Mouse (Mus musculus): Measurements from ENCODE around the gene Ctcfl. TPM values are rescaled to one million over a fixed set of nuclear protein-coding genes. Genes with fewer than 3 reads are reported as not detected.

The Ctcfl gene
- polyA plus RNA-seq, 1 experiment: not detected

DNA sequence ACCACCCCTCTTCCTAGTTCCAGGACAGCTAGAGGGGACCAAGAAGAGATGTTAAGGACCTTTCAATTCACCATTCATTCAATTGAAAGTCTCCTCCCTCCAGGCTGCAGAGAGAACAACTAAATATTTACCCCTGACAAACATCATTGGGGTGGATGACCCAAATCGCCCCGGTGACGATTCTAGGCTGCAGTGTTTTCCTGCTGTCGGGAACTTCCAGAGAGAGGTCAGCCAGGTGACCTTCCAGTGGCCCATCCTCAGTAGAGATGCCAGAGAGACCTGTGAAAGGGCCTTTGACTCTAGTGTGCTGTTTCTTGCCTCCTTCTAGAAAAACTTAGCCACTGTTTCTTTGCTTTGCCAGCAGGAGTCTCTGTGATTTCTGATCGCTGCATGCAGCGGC, 27.4 kb upstream of the Ctcfl start:
- H3K4me3 ChIP-seq (ENCODE audit: insufficient read depth, low read length): no peak overlapping the region
- no peak overlapping the region for H3K27ac ChIP-seq (ENCODE audit: insufficient read depth, low read length)
- H3K4me1 ChIP-seq (ENCODE audit: control insufficient read depth, insufficient read depth, low read length): no peaks in the 10 kb centered on the region
- TF ChIP-seq CTCF (IDR thresholded peaks at IDR 0.05; ENCODE audit: extremely low read depth, insufficient read depth, low read length) (no peak), POLR2A (IDR thresholded peaks at IDR 0.05; ENCODE audit: extremely low read depth, insufficient read depth, low read length) (no peak)

DNA sequence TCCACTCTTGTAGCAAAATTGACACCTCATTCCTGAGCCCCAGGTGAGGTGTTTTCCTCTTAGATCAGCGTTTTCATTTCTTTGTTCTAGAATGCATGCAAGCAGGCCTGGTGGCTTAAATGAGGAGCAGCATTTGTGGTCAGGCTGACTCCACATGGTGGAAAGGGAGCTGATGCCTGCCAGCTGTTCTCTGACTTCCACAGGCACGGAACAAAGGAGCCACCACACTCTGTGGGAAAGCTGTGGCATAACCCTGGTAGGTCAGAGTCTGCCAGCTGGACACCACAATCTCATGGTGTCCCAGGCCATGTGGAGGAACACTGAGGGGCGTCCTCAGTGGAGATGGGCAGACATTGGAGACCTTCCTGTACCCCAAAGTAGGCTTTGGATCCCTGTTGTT, 26.5 kb upstream of the Ctcfl start:
- H3K27ac ChIP-seq (ENCODE audit: insufficient read depth, low read length): no peak overlapping the region
- H3K4me3 ChIP-seq (ENCODE audit: insufficient read depth, low read length): no peak overlapping the region
- TF ChIP-seq CTCF (IDR thresholded peaks at IDR 0.05; ENCODE audit: extremely low read depth, insufficient read depth, low read length): no peak
- TF ChIP-seq POLR2A (IDR thresholded peaks at IDR 0.05; ENCODE audit: extremely low read depth, insufficient read depth, low read length): no peak
- H3K4me1 ChIP-seq (ENCODE audit: control insufficient read depth, insufficient read depth, low read length): no peaks in the 10 kb centered on the region

DNA sequence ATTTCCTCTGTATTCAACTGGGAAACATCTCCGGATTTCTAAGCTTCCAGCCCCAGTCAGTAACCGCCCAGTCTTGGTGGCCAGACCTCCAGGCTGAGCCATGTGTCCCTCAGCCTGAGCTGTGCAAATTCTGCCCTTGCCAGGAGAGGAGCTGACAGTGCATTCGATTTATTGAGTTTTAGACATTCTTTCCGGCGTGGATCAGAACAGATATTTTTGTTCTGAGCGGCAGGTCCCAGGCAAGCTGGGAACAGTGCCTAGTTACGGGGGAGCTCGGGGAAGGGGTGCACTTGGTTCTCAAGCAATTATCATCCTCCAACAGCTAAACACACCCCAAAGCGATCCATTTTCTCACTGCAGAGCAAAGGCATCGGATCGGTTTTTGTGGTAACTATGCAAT, 24.3 kb upstream of the Ctcfl start:
- H3K4me1 ChIP-seq (ENCODE audit: control insufficient read depth, insufficient read depth, low read length): no peaks in the 10 kb centered on the region; the same call in 1 of the 2 replicates
- H3K4me3 ChIP-seq (ENCODE audit: insufficient read depth, low read length): no peak overlapping the region
- no peak for TF ChIP-seq CTCF (IDR thresholded peaks at IDR 0.05; ENCODE audit: extremely low read depth, insufficient read depth, low read length)
- TF ChIP-seq POLR2A (IDR thresholded peaks at IDR 0.05; ENCODE audit: extremely low read depth, insufficient read depth, low read length): no peak
- H3K27ac ChIP-seq (ENCODE audit: insufficient read depth, low read length): no peak overlapping the region

DNA sequence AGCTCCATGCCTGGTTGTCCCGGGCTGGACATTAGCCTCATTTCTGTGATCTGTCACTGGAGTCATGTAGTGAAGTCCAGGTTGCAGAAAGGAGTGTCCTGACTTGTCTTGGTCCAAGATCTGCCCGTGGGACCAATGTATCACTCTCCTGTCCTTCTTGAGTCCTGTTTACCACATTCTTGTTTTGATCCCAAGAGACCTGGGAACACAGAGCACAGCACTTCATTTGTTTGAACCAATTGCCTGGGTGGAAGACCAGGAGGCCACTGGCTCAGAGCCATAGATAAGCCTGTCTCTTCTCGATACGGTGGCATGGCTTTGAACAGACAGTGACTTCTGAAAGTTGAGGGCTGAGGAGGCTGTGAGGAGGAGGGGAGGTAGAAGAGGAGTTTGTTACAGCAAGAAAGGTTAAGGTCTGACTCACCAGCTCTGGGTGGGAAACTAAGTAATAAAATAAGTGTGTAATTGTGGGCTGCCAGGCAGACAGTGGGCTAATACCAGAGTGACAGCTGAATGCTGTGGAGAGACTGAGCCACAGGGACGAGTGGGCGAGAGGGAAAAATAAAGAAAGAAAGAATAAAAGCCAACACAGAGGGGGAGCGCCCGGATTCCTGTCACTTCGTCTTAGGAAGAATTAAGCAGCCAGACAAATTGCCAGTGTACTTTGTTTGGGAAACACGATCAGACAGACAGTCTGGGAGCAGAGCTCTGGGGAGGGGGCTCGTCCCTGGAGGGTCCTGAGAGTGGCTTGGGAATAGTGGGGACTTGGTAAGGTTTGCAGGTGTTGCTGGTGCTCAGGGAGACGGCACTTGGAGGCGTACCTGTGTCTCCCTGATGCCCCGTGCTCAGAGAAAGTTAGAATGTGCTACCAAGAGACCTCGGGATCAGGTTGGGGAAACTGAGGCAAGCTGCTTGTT, 19.3 kb upstream of the Ctcfl start:
- Histone ChIP-seq H3K4me1 (ENCODE audit: control insufficient read depth, insufficient read depth, low read length) (no peaks in the 10 kb centered on the region; the same call in 1 of the 2 replicates), H3K4me3 (ENCODE audit: insufficient read depth, low read length) (no peak overlapping the region), H3K27ac (ENCODE audit: insufficient read depth, low read length) (no peak overlapping the region)
- no peak for TF ChIP-seq POLR2A (IDR thresholded peaks at IDR 0.05; ENCODE audit: extremely low read depth, insufficient read depth, low read length)
- TF ChIP-seq CTCF (IDR thresholded peaks at IDR 0.05; ENCODE audit: extremely low read depth, insufficient read depth, low read length): no peak

DNA sequence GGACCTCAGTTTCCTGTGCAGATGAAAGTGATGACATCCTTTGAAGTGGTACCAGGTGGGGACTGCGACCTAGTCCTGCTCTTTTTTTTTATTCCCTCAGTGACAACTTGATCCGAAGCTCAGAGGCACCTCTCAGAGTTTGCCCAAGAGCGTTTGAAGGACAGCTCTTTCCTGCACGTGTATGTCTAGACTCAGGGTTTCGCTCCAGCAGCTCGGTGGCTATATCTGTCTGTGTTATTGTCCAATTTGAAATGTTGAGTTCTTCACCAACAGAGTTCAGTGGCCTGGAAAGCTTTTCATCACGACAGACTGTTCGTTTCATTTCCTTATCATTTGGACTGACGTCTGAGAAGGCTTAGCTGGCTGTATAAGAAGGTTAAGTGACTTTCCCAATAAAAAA, 15.4 kb upstream of the Ctcfl start:
- H3K4me3 ChIP-seq (ENCODE audit: insufficient read depth, low read length): no peak overlapping the region
- no peak overlapping the region for H3K27ac ChIP-seq (ENCODE audit: insufficient read depth, low read length)
- no peaks in the 10 kb centered on the region; the same call in 1 of the 2 replicates for H3K4me1 ChIP-seq (ENCODE audit: control insufficient read depth, insufficient read depth, low read length)
- no peak for TF ChIP-seq POLR2A (IDR thresholded peaks at IDR 0.05; ENCODE audit: extremely low read depth, insufficient read depth, low read length)
- TF ChIP-seq CTCF (IDR thresholded peaks at IDR 0.05; ENCODE audit: extremely low read depth, insufficient read depth, low read length): no peak

DNA sequence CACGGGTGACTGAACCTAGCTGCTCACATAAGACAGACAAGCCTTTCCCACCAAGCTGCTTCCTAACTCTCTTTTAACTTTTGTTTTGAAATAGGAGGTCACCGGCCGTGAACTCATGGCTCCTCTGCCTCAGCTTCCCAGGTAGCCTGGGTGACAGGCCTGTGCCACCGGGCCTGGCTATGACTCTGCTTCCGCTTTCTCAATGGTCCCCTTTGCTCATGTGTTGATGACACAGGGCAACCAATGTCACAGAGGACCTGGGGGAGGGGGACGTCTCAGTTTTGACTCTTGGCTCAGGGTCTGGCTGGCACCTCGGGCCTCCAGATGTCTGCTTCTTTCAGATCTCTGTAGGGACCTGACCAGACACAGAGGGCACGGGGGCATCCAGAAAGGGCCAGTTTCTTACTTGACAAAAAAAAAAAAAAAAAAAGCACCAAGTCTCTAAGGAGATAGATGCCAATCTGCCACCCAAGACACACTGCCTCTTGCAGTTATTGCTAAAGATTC, 13.5 kb upstream of the Ctcfl start:
- Histone ChIP-seq H3K4me1 (ENCODE audit: control insufficient read depth, insufficient read depth, low read length) (no peaks in the 10 kb centered on the region), H3K4me3 (ENCODE audit: insufficient read depth, low read length) (no peak overlapping the region), H3K27ac (ENCODE audit: insufficient read depth, low read length) (no peak overlapping the region)
- TF ChIP-seq POLR2A (IDR thresholded peaks at IDR 0.05; ENCODE audit: extremely low read depth, insufficient read depth, low read length) (no peak), CTCF (IDR thresholded peaks at IDR 0.05; ENCODE audit: extremely low read depth, insufficient read depth, low read length) (no peak)

DNA sequence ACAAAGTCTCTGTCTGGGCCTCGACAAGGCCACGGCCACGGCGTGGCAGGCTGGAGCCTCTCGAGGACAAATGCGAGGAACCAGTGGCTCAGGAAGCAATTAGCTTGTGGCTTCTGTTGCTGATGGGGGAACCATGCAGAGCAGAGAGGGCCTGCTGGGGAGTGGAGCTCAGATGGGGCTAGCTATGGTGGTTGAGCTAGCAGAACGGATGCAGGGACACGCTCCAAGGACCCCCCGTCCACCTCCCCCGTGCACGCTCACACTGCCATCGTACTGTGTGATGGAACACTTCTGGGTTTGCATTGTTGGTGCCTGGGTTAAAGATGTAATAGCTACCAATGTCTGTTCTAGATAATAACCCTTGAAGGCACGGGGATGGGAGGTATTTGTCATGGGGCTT, 12.9 kb upstream of the Ctcfl start:
- Histone ChIP-seq H3K4me3 (ENCODE audit: insufficient read depth, low read length) (no peak overlapping the region), H3K27ac (ENCODE audit: insufficient read depth, low read length) (no peak overlapping the region), H3K4me1 (ENCODE audit: control insufficient read depth, insufficient read depth, low read length) (no peaks in the 10 kb centered on the region)
- TF ChIP-seq CTCF (IDR thresholded peaks at IDR 0.05; ENCODE audit: extremely low read depth, insufficient read depth, low read length) (no peak), POLR2A (IDR thresholded peaks at IDR 0.05; ENCODE audit: extremely low read depth, insufficient read depth, low read length) (no peak)

DNA sequence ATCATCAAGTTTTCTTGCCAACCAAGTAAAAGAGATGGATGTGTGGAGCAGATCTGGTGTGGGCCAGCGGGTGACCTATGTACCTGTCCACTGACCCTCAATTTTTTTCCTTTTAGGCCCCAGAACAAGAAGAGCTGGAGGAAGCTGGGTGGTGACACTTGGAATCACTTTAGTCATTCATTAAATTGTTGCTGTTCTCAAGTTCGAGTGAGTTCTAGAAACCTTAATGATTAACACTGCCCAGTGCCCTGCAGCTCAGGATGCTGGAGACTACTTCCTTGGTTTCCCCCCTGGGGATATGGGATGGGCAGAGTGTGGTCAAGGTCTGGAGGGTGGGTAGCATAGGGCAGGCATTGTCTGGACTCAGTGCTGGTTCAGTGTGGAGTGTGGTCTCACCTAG, 9.8 kb upstream of the Ctcfl start:
- Histone ChIP-seq H3K4me3 (ENCODE audit: insufficient read depth, low read length) (no peak overlapping the region), H3K4me1 (ENCODE audit: control insufficient read depth, insufficient read depth, low read length) (no peaks in the 10 kb centered on the region), H3K27ac (ENCODE audit: insufficient read depth, low read length) (no peak overlapping the region)
- TF ChIP-seq CTCF (IDR thresholded peaks at IDR 0.05; ENCODE audit: extremely low read depth, insufficient read depth, low read length) (no peak), POLR2A (IDR thresholded peaks at IDR 0.05; ENCODE audit: extremely low read depth, insufficient read depth, low read length) (no peak)

DNA sequence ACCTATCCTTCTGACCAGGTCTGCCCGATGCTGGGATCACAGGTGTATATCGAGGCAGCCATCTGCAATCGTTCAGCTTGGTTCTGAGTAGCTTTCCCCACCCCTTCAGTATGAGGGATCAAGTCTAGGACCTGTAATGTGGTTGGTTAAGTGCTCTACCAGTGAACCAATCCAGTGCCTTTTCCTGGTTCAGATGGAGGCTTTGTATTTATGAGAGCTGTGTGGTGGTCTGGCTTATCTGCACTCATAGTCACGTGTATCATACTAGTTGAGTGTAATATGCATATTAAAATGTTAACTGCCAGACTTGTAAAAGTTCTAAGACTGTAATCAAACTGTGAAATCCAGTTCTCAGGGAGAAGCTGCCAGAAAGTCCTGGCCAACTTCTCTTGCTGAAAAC, 7.1 kb upstream of the Ctcfl start:
- Histone ChIP-seq H3K27ac (ENCODE audit: insufficient read depth, low read length) (no peak overlapping the region), H3K4me3 (ENCODE audit: insufficient read depth, low read length) (no peak overlapping the region), H3K4me1 (ENCODE audit: control insufficient read depth, insufficient read depth, low read length) (no peaks in the 10 kb centered on the region)
- no peak for TF ChIP-seq POLR2A (IDR thresholded peaks at IDR 0.05; ENCODE audit: extremely low read depth, insufficient read depth, low read length)
- no peak for TF ChIP-seq CTCF (IDR thresholded peaks at IDR 0.05; ENCODE audit: extremely low read depth, insufficient read depth, low read length)

Measured in cortical plate, adult 2 months (tissue).